Mouse (Mus musculus) ES-E14 (cell line): ENCODE measurements at regions not wholly inside any gene's neighbourhood (a gene's known extent, or its start where the extent isn't known, plus 50 kb on each side); places are given as distances from the start of the nearest gene placed in this dataset.

Experiments
- CHD2 ChIP-seq: IDR thresholded peaks from 2 replicates; pipeline ENCODE4 v1.6.1; 2014; ENCODE audit warnings: mild to moderate bottlenecking, low read depth, low read length, inconsistent platforms
- ZC3H11A ChIP-seq: IDR thresholded peaks from 2 replicates; pipeline ENCODE4 v1.6.1; 2012; ENCODE audit warnings: low read depth, mild to moderate bottlenecking, inconsistent platforms, low read length, borderline replicate concordance
- ZNF384 ChIP-seq: IDR thresholded peaks from 2 replicates; pipeline ENCODE4 v1.6.1; 2012; ENCODE audit warnings: low read depth, low read length, inconsistent platforms

DNA sequence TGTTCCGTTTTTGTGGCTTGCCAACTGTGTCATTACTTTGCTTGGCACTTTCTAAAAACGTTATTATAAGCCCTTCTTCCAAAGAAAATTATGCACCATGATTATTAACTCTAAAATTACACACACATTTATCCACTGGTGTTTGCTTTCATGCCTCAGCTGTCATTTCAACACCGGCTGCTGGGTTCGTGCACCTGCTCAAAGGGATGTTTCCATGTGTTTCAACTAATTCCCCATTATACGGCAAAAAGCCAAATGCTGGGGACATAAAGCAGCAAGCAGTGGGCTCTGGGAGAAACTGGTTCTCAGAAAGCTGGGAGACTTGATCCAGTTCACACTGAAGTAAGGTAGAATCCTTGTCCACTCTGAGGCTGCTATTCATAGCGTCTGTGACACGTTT, 479.0 kb downstream of the Cdh26 start:
- no peak for TF ChIP-seq ZC3H11A
- no peak for TF ChIP-seq CHD2
- no peak for TF ChIP-seq ZNF384
